Mouse (Mus musculus) forelimb bud, embryonic 11.5 days (tissue): ENCODE measurements at regions not wholly inside any gene's neighbourhood (a gene's known extent, or its start where the extent isn't known, plus 50 kb on each side); places are given as distances from the start of the nearest gene placed in this dataset.

Experiments
- DNase-seq: peaks from one replicate; pipeline ENCODE4 v3.0.0-alpha.2; 2012; ENCODE audit warnings: low read depth, low spot score

- no peak for DNase-seq
These were observed 846.7 kb downstream of the Synb start for GRCm38 (mm10) chr14:68447240-68447923.

- DNase-seq: no peak
These were observed 860.8 kb downstream of the Synb start for GRCm38 (mm10) chr14:68433326-68433725.

GRCm38 (mm10) chr14:68432111-68432510 is 862.0 kb downstream of the Synb start:
- DNase-seq: no peak

GRCm38 (mm10) chr14:68427235-68427634 is 866.9 kb downstream of the Synb start:
- DNase-seq: no peak

- DNase-seq: no peak
These were observed 901.7 kb downstream of the Synb start for GRCm38 (mm10) chr14:68392440-68392839.

- DNase-seq: no peak
These were observed 902.2 kb downstream of the Synb start for GRCm38 (mm10) chr14:68391875-68392274.

GRCm38 (mm10) chr14:68381741-68382140 is 912.4 kb downstream of the Synb start:
- DNase-seq: no peak

GRCm38 (mm10) chr14:68367696-68368095 is 926.4 kb downstream of the Synb start:
- no peak for DNase-seq

GRCm38 (mm10) chr14:68363892-68364291 is 930.2 kb downstream of the Synb start:
- DNase-seq: no peak

GRCm38 (mm10) chr14:68361998-68362397 is 932.1 kb downstream of the Synb start:
- DNase-seq: no peak

- no peak for DNase-seq
These were observed 932.6 kb downstream of the Synb start for GRCm38 (mm10) chr14:68361481-68361880.

GRCm38 (mm10) chr14:68356396-68356795 is 937.7 kb downstream of the Synb start:
- no peak for DNase-seq

- no peak for DNase-seq
These were observed 938.6 kb downstream of the Synb start for GRCm38 (mm10) chr14:68355462-68355905.

GRCm38 (mm10) chr14:68345527-68345926 is 948.6 kb downstream of the Synb start:
- DNase-seq: no peak

- DNase-seq: no peak
These were observed 949.4 kb downstream of the Synb start for GRCm38 (mm10) chr14:68344715-68345114.

GRCm38 (mm10) chr14:68338440-68338839 is 955.7 kb downstream of the Synb start:
- peak; percentile 46 for DNase-seq

- DNase-seq: no peak
These were observed 969.0 kb downstream of the Synb start for GRCm38 (mm10) chr14:68325061-68325460.

GRCm38 (mm10) chr14:68323008-68323407 is 971.1 kb downstream of the Synb start:
- no peak for DNase-seq

GRCm38 (mm10) chr14:68307973-68308660 is 986.0 kb downstream of the Synb start:
- DNase-seq: no peak

- no peak for DNase-seq
These were observed 988.9 kb downstream of the Synb start for GRCm38 (mm10) chr14:68305166-68305565.

- peak; percentile 10 for DNase-seq
These were observed 992.4 kb downstream of the Synb start for GRCm38 (mm10) chr14:68301710-68302109.

GRCm38 (mm10) chr14:68285546-68285945 is 1008.6 kb downstream of the Synb start:
- no peak for DNase-seq

- DNase-seq: no peak
These were observed 1032.7 kb downstream of the Synb start for GRCm38 (mm10) chr14:68261436-68261835.
